Mouse (Mus musculus) cerebellum, adult 2 months (tissue): ENCODE measurements at regions not wholly inside any gene's neighbourhood (a gene's known extent, or its start where the extent isn't known, plus 50 kb on each side); places are given as distances from the start of the nearest gene placed in this dataset.

Experiments
- CTCF ChIP-seq: fragments of 200-500 bp; IDR thresholded peaks from 2 replicates; pipeline ENCODE4 v1.5.1; 2011; ENCODE audit warnings: low read depth, mild to moderate bottlenecking, control low read depth, low read length, moderate library complexity, borderline replicate concordance; ENCODE audit not compliant: insufficient read depth
- POLR2A ChIP-seq: fragments of 200-500 bp; IDR thresholded peaks from 2 replicates; pipeline ENCODE4 v1.6.1; 2011; ENCODE audit warnings: low read length, control low read depth, borderline replicate concordance; ENCODE audit not compliant: insufficient read depth

GRCm38 (mm10) chr5:148803772-148804171 is 125.3 kb downstream of the Katnal1 start:
- TF ChIP-seq CTCF (no peak), POLR2A (no peak)
